Mouse (Mus musculus) erythroblast, embryonic 14.5 days (primary cell): ENCODE data around the gene Kat6b.

Experiments used
- GATA1 ChIP-seq: IDR thresholded peaks from 2 replicates; pipeline ENCODE4 v1.6.1; 2012; ENCODE audit warnings: low read length, inconsistent platforms, mixed read lengths
- TAL1 ChIP-seq: IDR thresholded peaks from 3 replicates; pipeline ENCODE4 v1.6.1; 2012; ENCODE audit warnings: low read length, inconsistent platforms, mixed read lengths

DNA sequence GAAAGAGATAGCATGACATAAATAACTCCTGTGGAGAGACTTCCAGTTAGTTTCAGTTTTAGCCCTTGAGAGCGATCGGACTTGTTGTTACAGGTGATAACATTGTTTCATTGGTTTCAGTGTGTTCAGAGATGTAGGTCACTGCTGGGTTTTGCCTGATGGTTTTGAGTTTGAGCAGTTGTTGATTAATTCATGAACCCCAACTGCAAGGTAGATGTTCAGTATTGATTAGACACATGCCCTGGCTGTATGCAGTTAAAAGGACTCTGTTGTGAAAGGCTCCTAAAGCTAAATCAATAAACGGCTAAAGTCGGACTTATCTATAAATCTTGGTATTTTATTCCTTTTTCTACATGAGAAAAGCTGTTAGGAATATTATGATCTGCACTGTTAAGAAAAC is 109.0 kb downstream of the Kat6b start:
- TF ChIP-seq GATA1 (no peak), TAL1 (no peak)
